Mouse (Mus musculus) neural tube, embryonic 13.5 days (tissue): ENCODE measurements around the gene Ppp1cb. TPM values are rescaled to one million over a fixed set of nuclear protein-coding genes. Genes with fewer than 3 reads are reported as not detected.

Experiments used
- ATAC-seq: fragments of 200-750 bp; cut with Nextera tagmentation; 2 replicates; pipeline ENCODE4 v1.8.0; 2017; ENCODE audit warnings: low read depth, mild to moderate bottlenecking, moderate TSS enrichment, moderate library complexity
- H3K27ac ChIP-seq: fragments of 300-500 bp; sonication (generic); replicated peaks from 2 replicates; pipeline ENCODE4 v1.5.1; 2015; ENCODE audit warnings: moderate library complexity, mild to moderate bottlenecking, inconsistent platforms
- H3K27me3 ChIP-seq: fragments of 300-500 bp; sonication (generic); 2 replicates; pipeline ENCODE4 v1.6.1; 2015; ENCODE audit warnings: mild to moderate bottlenecking, inconsistent platforms
- H3K36me3 ChIP-seq: fragments of 300-500 bp; sonication (generic); 2 replicates; pipeline ENCODE4 v1.6.1; 2015; ENCODE audit warnings: mild to moderate bottlenecking, inconsistent platforms
- H3K4me1 ChIP-seq: fragments of 300-500 bp; sonication (generic); replicated peaks from 2 replicates; pipeline ENCODE4 v1.6.1; 2015; ENCODE audit warnings: inconsistent platforms
- H3K4me2 ChIP-seq: fragments of 300-500 bp; sonication (generic); 2 replicates; pipeline ENCODE4 v1.6.1; 2015; ENCODE audit warnings: inconsistent platforms, mild to moderate bottlenecking, moderate library complexity
- H3K4me3 ChIP-seq: fragments of 300-500 bp; sonication (generic); 2 replicates; pipeline ENCODE4 v1.5.1; 2015; ENCODE audit warnings: mild to moderate bottlenecking, inconsistent platforms
- H3K9ac ChIP-seq: fragments of 300-500 bp; sonication (generic); 2 replicates; pipeline ENCODE4 v1.6.1; 2015; ENCODE audit warnings: moderate library complexity, mild to moderate bottlenecking, inconsistent platforms
- H3K9me3 ChIP-seq: fragments of 300-500 bp; sonication (generic); 2 replicates; pipeline ENCODE4 v1.6.1; 2016; ENCODE audit warnings: inconsistent platforms
- WGBS: fragments of 180-500 bp; shearing (Covaris S2); methylation state at CpG from one replicate; pipeline ENCODE4 v1.1.7; 2015; 5-methylcytosine and 5-hydroxymethylcytosine counted together
- polyA plus RNA-seq: library from polyadenylated mRNA; unstranded; fragments of >200 nt; fragmentation: Nextera tagmentation; extraction: Ambion mirVana; gene quantifications from 2 replicates; pipeline ENCODE4 v1.2.1, GENCODE M21; 2015

The Ppp1cb gene
- polyA plus RNA-seq, 1 experiment from 2014 or later = 198 TPM

- ATAC-seq = no peak
- 59% methylated on average over 1 of the region's 1 CpGs for WGBS
- no peak overlapping the region for H3K27ac ChIP-seq
Observed at GRCm38 (mm10) chr5:32520381-32520780, 61.7 kb downstream of the Ppp1cb start.

GRCm38 (mm10) chr5:32549449-32549848 lies 90.8 kb downstream of the Ppp1cb start:
- no peaks in the 10 kb centered on the region for H3K27me3 ChIP-seq
- WGBS = 65% methylated on average over 2 of the region's 2 CpGs
- no peak for ATAC-seq
- no peak overlapping the region for H3K27ac ChIP-seq
- H3K9ac ChIP-seq = no peak overlapping the region
- H3K4me1 ChIP-seq = no peaks in the 10 kb centered on the region
- no peak overlapping the region for H3K4me3 ChIP-seq
- no peaks in the 10 kb centered on the region for H3K9me3 ChIP-seq
- no peaks in the 10 kb centered on the region for H3K36me3 ChIP-seq
- H3K4me2 ChIP-seq = no peak overlapping the region

More at GRCm38 (mm10) chr5:32520381-32520780, 61.7 kb downstream of the Ppp1cb start:
- no peaks in the 10 kb centered on the region for H3K27me3 ChIP-seq
- H3K9me3 ChIP-seq = no peaks in the 10 kb centered on the region
- H3K4me1 ChIP-seq = no peaks in the 10 kb centered on the region
- H3K4me2 ChIP-seq = no peak overlapping the region
- H3K9ac ChIP-seq = no peak overlapping the region
- no peak overlapping the region for H3K4me3 ChIP-seq
- H3K36me3 ChIP-seq = peaks cover 6% of the 10 kb centered on the region; the same call in 1 of the 2 replicates

- Histone ChIP-seq H3K36me3 (no peaks in the 10 kb centered on the region), H3K27ac (no peak overlapping the region), H3K4me3 (no peak overlapping the region), H3K27me3 (no peaks in the 10 kb centered on the region), H3K4me1 (no peaks in the 10 kb centered on the region), H3K9ac (no peak overlapping the region), H3K9me3 (no peaks in the 10 kb centered on the region), H3K4me2 (no peak overlapping the region)
- 84% methylated on average over 1 of the region's 1 CpGs for WGBS
- no peak for ATAC-seq
Observed at GRCm38 (mm10) chr5:32564697-32565096, 106.1 kb downstream of the Ppp1cb start.

Other genes with a start within 250 kb of the Ppp1cb start
- gene Plb1, start 226.1 kb upstream of the Ppp1cb start, polyA plus RNA-seq = not detected in 2 replicates
- gene Yes1, start 152.3 kb downstream of the Ppp1cb start, polyA plus RNA-seq = 22.7 and 23.7 TPM in 2 replicates